Mouse (Mus musculus): Measurements from ENCODE around the gene Spats2l.

- TF ChIP-seq POLR2A (IDR thresholded peaks at IDR 0.05; ENCODE audit: borderline replicate concordance, extremely low read depth, low read depth, low read length) (no peak), CTCF (IDR thresholded peaks at IDR 0.05; ENCODE audit: insufficient read depth, low read length) (no peak)
These were observed 168.3 kb downstream of the Spats2l start for GRCm38 (mm10) chr1:57942215-57942614.

Data from lung, adult 2 months (tissue).